Mouse (Mus musculus): Measurements from ENCODE around the gene Klc2. TPM values are rescaled to one million over a fixed set of nuclear protein-coding genes. Genes with fewer than 3 reads are reported as not detected.
"Not testable (repeated sequence)": the region's sequence is repeated elsewhere in the genome, so short reads cannot be mapped to it uniquely, and the experiment has no call there.

The Klc2 gene
- polyA plus RNA-seq, 1 experiment from 2014 or later, result 28.1 TPM

DNA sequence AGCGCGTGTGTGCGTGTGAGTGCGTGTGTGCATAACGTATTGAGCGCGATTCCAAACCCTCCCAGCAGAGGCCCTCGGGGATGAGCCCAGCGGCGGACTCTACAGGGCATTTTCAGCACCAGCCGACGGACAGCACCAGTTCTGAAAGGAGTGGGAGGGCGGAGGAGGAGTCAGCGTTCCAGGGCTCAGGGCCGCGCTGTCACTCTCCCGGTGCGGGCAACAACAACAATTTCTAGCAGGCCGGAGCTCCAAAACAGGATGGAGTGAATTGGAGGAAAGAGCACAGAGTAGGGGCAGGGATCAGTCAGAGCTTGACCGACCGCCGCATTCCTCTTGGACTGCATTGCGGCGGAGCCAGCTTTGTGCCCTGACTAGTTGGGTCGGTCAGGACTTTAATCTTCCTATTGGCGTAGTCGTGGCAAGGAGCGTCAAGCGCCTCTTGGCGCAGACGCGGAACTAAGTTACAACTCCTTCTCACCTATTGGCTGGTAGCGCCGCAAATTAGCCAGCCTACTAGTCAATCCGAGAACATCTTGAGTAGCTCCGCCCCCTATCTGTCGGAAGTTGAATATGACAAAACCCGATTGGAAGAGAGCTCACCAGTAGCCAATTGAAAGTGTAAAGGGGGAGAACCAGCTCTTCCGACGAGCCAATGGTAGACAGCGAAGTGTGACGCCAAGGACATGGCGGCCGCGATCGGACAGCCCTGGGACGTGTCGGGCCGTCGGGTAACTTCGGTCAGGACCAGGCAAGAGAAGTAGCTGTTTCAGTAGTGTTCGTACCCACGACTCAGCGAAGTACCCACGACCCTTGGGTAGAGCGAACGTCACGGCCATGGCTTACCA lies 30.3 kb downstream of the Klc2 start, which contains the start of gene Yif1a:
Gene Yif1a (plus strand): TSS at position 655 of the 845 bp plus-strand sequence.
- under 1% methylated on average over 58 of the region's 58 CpGs for WGBS
- Histone ChIP-seq H3K9ac (replicated peaks) (peak within 1 kb of the TSS; percentile 74), H3K36me3 (peaks cover 35% of the 10 kb centered on the region), H3K4me3 (replicated peaks) (peak within 1 kb of the TSS; percentile 82), H3K27ac (peak within 1 kb of the TSS; percentile 64; the same call in 1 of the 2 replicates), H3K9me3 (no peaks in the 10 kb centered on the region), H3K27me3 (peaks cover 38% of the 10 kb centered on the region), H3K4me1 (replicated peaks) (peaks cover 24% of the 10 kb centered on the region), H3K4me2 (peak within 1 kb of the TSS; percentile 85)
- peak; percentile 92 for ATAC-seq (ENCODE audit: insufficient number of reproducible peaks, insufficient read depth, low FRiP score, low TSS enrichment, low read depth)

DNA sequence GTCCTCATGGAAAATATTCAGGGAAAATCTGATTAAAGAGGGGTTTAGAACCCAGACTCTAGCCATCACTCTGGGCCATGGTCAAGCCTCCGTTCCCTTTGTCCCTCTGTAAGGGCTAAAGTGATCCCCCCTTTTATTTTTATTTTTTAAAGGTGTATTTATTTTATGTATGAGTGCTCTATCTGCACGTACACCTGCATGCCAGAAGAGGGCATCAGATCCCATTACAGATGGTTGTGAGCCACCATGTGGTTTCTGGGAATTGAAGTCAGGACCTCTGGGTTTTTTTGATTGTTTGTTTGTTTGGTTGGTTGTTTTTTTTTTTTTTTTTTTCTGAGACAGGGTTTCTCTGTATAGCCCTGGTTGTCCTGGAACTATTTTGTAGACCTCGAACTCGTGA lies 31.8 kb downstream of the Klc2 start:
- H3K4me2 ChIP-seq; H3K9me3 ChIP-seq; H3K27ac ChIP-seq; H3K9ac ChIP-seq (replicated peaks); ATAC-seq (ENCODE audit: insufficient number of reproducible peaks, insufficient read depth, low FRiP score, low TSS enrichment, low read depth); H3K4me3 ChIP-seq (replicated peaks): not testable (repeated sequence)
- Histone ChIP-seq H3K36me3 (peaks cover 20% of the 10 kb centered on the region), H3K27me3 (peaks cover 54% of the 10 kb centered on the region), H3K4me1 (replicated peaks) (peaks cover 24% of the 10 kb centered on the region)
- WGBS, result 57% methylated on average over 4 of the region's 4 CpGs

DNA sequence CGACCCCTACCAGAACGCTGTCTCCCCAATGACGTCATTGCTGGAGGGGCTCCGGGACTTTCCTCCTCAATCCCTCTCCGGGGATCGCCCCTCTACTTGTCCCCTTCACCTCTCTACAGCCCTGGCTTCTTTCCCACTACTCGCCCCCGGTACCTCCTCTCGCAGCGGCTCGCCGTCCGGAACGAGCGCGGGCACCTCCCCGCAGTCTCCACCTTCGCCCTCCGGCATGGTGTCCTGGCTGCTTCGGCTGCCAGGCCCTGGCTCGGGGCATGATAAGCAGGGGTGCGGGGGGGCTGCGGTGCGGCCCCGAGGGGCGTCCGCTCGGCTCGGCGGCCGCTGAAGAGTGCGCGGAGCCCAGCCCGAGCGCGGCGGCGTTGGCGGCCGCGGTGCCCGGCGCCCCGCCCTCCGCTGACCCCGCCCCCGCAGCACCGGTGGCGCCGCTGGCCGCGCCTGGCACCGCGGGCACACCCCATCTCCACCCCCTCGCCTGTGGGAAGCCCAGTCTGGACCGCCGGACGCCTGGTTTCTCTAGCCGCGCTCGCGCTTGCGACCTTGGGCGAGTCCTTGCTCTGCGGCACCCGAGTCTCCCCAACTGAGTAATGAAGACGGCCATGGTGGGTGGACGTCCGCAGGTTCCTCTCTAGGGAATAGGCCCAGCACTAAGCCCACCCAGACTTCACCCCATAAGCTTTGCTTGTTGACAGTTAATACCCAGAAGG lies 33.1 kb downstream of the Klc2 start, which contains the start of gene Tmem151a:
Gene Tmem151a (minus strand): TSS at position 387 of the 719 bp plus-strand sequence.
- peak within 1 kb of the TSS; percentile 79 for H3K4me2 ChIP-seq
- peak within 1 kb of the TSS; percentile 60 for H3K9ac ChIP-seq (replicated peaks)
- H3K9me3 ChIP-seq, result no peaks in the 10 kb centered on the region
- peaks cover 24% of the 10 kb centered on the region for H3K4me1 ChIP-seq (replicated peaks)
- peaks cover 67% of the 10 kb centered on the region for H3K27me3 ChIP-seq
- no peak for ATAC-seq (ENCODE audit: insufficient number of reproducible peaks, insufficient read depth, low FRiP score, low TSS enrichment, low read depth)
- under 1% methylated on average over 68 of the region's 69 CpGs for WGBS
- H3K27ac ChIP-seq, result no peak within 1 kb of the TSS
- H3K36me3 ChIP-seq, result peaks cover 7% of the 10 kb centered on the region
- H3K4me3 ChIP-seq (replicated peaks), result peak within 1 kb of the TSS; percentile 49

DNA sequence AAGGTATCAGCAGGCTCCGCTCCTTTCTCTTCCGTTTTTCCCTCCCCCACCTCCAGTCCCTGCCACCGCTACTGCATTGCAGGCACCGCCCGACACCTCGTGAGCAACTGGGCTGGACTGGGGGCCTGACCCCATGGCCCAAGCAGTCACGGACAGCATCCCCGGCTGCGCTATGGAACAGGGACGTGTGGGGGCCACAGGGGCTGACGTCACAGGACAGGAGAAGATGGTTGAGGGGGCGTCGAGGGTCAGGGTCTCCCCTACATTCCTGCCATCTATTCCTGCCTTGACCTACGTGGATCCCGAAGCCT lies 33.6 kb downstream of the Klc2 start:
- H3K36me3 ChIP-seq, result peaks cover 5% of the 10 kb centered on the region
- peaks cover 72% of the 10 kb centered on the region for H3K27me3 ChIP-seq
- H3K4me2 ChIP-seq, result peak overlapping the region; percentile 79
- H3K9ac ChIP-seq (replicated peaks), result peak overlapping the region; percentile 60; the same call in 1 of the 2 replicates
- H3K27ac ChIP-seq, result no peak overlapping the region
- no peak for ATAC-seq (ENCODE audit: insufficient number of reproducible peaks, insufficient read depth, low FRiP score, low TSS enrichment, low read depth)
- peak overlapping the region; percentile 49 for H3K4me3 ChIP-seq (replicated peaks)
- 3% methylated on average over 15 of the region's 15 CpGs for WGBS
- H3K4me1 ChIP-seq (replicated peaks), result peaks cover 24% of the 10 kb centered on the region
- H3K9me3 ChIP-seq, result no peaks in the 10 kb centered on the region

DNA sequence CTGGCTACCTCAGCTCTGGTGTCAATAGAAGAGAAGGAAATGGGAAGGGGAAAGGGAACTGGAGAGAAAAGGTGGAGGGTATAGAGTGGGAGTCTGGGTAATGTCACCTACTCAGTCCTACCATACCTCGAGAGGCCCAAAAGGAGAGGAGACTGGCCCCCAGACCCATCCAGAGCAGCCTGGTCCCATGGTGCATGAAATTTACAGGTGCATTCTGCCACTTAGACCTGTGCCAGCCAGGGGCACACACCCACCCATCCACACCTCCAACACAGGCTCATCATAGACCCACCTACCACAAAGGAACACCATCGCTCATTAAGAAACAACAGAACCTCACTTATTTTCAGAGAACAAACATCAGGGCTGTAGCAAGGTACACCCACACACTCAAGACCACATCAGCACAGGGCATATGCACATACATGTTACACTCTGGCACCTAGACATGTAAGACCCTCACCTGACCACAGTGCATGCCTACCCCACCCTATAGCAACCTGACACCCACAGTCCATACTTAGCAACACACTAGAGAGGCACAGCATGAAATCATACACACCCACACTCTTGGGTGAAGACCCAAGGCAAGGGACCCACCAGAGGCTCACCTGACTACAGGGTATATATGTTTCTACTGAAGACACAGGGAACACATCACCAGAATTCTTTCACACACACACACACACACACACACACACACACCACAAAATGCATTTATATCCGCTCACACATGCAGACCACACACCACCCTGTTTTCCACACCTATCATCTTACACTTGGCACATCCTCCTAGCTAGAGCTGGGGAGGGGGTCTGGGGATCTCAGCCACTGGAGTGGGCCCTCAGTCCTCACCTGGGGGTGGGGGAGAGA lies 34.2 kb downstream of the Klc2 start:
- Histone ChIP-seq H3K4me3 (replicated peaks) (peak overlapping the region; percentile 49), H3K27ac (no peak overlapping the region), H3K9ac (replicated peaks) (no peak overlapping the region), H3K36me3 (no peaks in the 10 kb centered on the region), H3K9me3 (no peaks in the 10 kb centered on the region), H3K27me3 (peaks cover 75% of the 10 kb centered on the region), H3K4me2 (no peak overlapping the region), H3K4me1 (replicated peaks) (peaks cover 21% of the 10 kb centered on the region)
- WGBS, result 58% methylated on average over 3 of the region's 3 CpGs
- ATAC-seq (ENCODE audit: insufficient number of reproducible peaks, insufficient read depth, low FRiP score, low TSS enrichment, low read depth), result no peak

DNA sequence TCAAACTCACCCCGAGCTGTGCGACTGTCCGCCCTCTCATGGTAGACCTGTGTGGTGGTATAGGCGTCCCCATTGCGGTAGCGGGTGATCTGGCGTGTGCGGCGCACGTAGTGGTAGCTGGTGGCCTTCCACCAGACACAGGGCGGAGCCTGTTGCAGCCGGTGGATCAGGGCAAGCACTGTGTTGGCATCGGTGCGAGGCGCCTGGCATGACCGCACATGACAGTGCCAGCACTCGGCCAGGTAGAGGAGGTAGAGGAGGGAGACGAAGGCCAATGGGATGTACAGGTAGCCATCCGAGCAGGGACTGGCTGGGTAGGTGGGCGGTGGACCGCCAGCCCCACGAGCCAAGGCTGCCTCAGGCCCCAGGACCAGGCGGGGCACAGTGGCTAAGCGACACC lies 35.8 kb downstream of the Klc2 start:
- 69% methylated on average over 24 of the region's 24 CpGs for WGBS
- H3K36me3 ChIP-seq, result no peaks in the 10 kb centered on the region
- H3K4me2 ChIP-seq, result no peak overlapping the region
- no peak overlapping the region for H3K4me3 ChIP-seq (replicated peaks)
- H3K4me1 ChIP-seq (replicated peaks), result peaks cover 14% of the 10 kb centered on the region
- H3K27me3 ChIP-seq, result peaks cover 79% of the 10 kb centered on the region
- no peak overlapping the region for H3K9ac ChIP-seq (replicated peaks)
- H3K27ac ChIP-seq, result no peak overlapping the region
- no peak for ATAC-seq (ENCODE audit: insufficient number of reproducible peaks, insufficient read depth, low FRiP score, low TSS enrichment, low read depth)
- H3K9me3 ChIP-seq, result no peaks in the 10 kb centered on the region

DNA sequence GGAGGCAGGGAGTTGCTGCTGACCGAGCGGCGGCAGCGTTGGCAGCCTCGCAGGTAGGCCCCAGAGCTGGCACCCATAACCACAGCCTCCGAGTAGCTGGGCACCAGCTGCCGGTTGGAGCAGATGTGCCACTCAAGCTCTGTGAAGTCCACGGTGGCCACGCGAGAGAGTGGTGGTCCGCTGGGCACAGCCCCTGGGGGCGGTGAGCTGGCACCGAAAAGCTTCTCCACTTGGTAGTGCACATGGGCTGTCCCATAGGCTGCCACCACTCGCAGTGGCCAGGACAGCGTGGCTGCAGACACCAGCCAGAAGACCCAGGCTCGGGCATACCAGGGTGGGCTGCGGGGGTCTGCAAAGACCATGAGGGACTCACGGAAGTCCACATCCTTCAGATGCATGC lies 36.4 kb downstream of the Klc2 start:
- ATAC-seq (ENCODE audit: insufficient number of reproducible peaks, insufficient read depth, low FRiP score, low TSS enrichment, low read depth), result no peak
- Histone ChIP-seq H3K9me3 (no peaks in the 10 kb centered on the region), H3K4me2 (no peak overlapping the region), H3K36me3 (no peaks in the 10 kb centered on the region), H3K9ac (replicated peaks) (no peak overlapping the region; the same call in 1 of the 2 replicates), H3K27ac (no peak overlapping the region), H3K27me3 (peaks cover 78% of the 10 kb centered on the region), H3K4me1 (replicated peaks) (peaks cover 10% of the 10 kb centered on the region), H3K4me3 (replicated peaks) (no peak overlapping the region; the same call in 1 of the 2 replicates)
- 68% methylated on average over 18 of the region's 18 CpGs for WGBS

DNA sequence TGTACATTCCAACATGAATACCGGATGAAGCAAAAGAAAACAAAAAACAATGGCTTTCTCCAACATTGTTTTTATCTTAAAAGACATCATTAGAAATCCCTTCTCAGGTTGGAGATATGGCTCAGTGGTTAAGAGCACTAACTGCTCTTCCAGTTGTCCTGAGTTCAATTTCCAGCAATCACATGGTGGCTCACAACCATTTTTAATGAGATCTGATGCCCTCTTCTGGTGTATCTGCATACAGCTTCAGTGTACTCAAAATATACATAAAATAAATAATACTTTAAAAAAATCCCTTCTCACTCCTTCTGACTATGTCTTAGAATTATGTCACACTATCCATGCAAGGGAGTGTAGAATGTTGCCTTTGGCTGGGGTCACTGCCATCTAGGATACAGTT lies 39.1 kb downstream of the Klc2 start:
- H3K27me3 ChIP-seq, result peaks cover 56% of the 10 kb centered on the region
- 90% methylated on average over 1 of the region's 1 CpGs for WGBS
- no peak for ATAC-seq (ENCODE audit: insufficient number of reproducible peaks, insufficient read depth, low FRiP score, low TSS enrichment, low read depth)

DNA sequence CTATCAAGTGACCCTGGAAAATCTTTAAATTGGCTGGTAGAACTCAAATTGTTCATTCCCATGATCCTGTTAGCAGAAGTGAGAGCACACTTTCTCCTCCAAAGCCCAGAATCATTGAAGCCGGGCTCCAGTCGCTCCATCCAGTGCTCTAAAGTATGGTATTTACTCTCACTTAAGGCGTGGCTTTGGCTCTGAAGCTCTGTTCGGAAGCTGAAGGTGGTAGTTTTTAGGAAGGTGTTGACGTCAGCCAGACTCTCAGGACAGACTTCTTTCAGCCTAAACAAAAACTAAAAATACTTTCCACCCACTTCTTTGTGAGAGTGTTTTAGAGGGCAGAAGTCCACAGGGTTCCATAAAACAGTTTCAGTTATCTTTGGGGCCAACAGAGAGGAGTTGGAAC lies 44.8 kb downstream of the Klc2 start:
- peaks cover 37% of the 10 kb centered on the region for H3K4me1 ChIP-seq (replicated peaks)
- ATAC-seq (ENCODE audit: insufficient number of reproducible peaks, insufficient read depth, low FRiP score, low TSS enrichment, low read depth), result no peak
- H3K9ac ChIP-seq (replicated peaks), result no peak overlapping the region
- peak overlapping the region; percentile 99; the same call in 1 of the 2 replicates for H3K4me2 ChIP-seq
- 39% methylated on average over 5 of the region's 5 CpGs for WGBS
- no peaks in the 10 kb centered on the region for H3K9me3 ChIP-seq
- no peak overlapping the region for H3K4me3 ChIP-seq (replicated peaks)
- H3K27ac ChIP-seq, result no peak overlapping the region
- peaks cover 13% of the 10 kb centered on the region for H3K27me3 ChIP-seq
- H3K36me3 ChIP-seq, result no peaks in the 10 kb centered on the region

More for the DNA sequence above, 39.1 kb downstream of the Klc2 start:
- Histone ChIP-seq H3K9ac (replicated peaks) (no peak overlapping the region), H3K4me2 (no peak overlapping the region), H3K36me3 (no peaks in the 10 kb centered on the region), H3K4me1 (replicated peaks) (no peaks in the 10 kb centered on the region), H3K4me3 (replicated peaks) (no peak overlapping the region), H3K9me3 (no peaks in the 10 kb centered on the region), H3K27ac (no peak overlapping the region)

DNA sequence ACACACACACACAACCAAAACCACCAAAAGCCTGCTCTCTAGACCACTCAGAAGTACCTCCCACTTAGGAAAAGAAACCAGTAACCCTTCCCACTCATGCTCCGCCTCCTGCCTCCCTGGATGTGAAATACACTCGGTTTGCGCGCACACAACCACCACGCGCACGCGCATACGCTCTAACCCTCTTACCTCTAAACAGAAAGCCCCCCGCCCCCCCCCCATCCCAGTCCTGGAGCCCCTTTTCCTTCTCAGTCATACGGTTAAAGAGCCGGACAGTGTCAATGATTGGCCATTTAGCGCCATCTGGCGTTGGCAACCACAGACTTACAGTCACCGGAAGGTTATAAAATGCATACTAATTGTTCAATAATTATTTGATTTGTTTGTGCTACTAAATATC lies 45.3 kb downstream of the Klc2 start:
- WGBS, result under 1% methylated on average over 15 of the region's 15 CpGs
- H3K4me1 ChIP-seq (replicated peaks), result peaks cover 41% of the 10 kb centered on the region
- no peaks in the 10 kb centered on the region for H3K36me3 ChIP-seq
- H3K4me2 ChIP-seq, result peak overlapping the region; percentile 99
- peak overlapping the region; percentile 99 for H3K27ac ChIP-seq
- no peak overlapping the region for H3K9ac ChIP-seq (replicated peaks)
- H3K9me3 ChIP-seq, result no peaks in the 10 kb centered on the region
- peaks cover 14% of the 10 kb centered on the region for H3K27me3 ChIP-seq
- peak overlapping the region; percentile 69 for H3K4me3 ChIP-seq (replicated peaks)
- ATAC-seq (ENCODE audit: insufficient number of reproducible peaks, insufficient read depth, low FRiP score, low TSS enrichment, low read depth), result peak; percentile 16; the same call in 1 of the 2 replicates
